Mouse (Mus musculus): Measurements from ENCODE around the gene Selenow. TPM values are rescaled to one million over a fixed set of nuclear protein-coding genes. Genes with fewer than 3 reads are reported as not detected.
"Not testable (repeated sequence)": the region's sequence is repeated elsewhere in the genome, so short reads cannot be mapped to it uniquely, and the experiment has no call there.

Selenow gene
- total RNA-seq, 2 experiments from 2014 or later = 187 to 228 TPM

- peak; percentile 93 for DNase-seq
These were observed 23.7 kb upstream of the Selenow start, which contains the start of gene Nop53 for GRCm38 (mm10) chr7:15945721-15946536. Gene Nop53 (minus strand): TSS chr7:15946074.

- DNase-seq = no peak
These were observed 23.0 kb upstream of the Selenow start for GRCm38 (mm10) chr7:15945211-15945610.

- DNase-seq = no peak
These were observed 22.1 kb upstream of the Selenow start for GRCm38 (mm10) chr7:15944311-15944710.

- DNase-seq = no peak
These were observed 16.4 kb upstream of the Selenow start for GRCm38 (mm10) chr7:15938621-15939020.

GRCm38 (mm10) chr7:15937491-15937890 is 15.3 kb upstream of the Selenow start:
- no peak for DNase-seq

- DNase-seq = peak; percentile 32
These were observed 11.5 kb upstream of the Selenow start for GRCm38 (mm10) chr7:15933437-15934359.

- DNase-seq = no peak
These were observed 9.4 kb upstream of the Selenow start for GRCm38 (mm10) chr7:15931635-15932034.

- no peak for DNase-seq
These were observed 8.3 kb upstream of the Selenow start for GRCm38 (mm10) chr7:15930543-15930942.

- peak; percentile 82 for DNase-seq
These were observed 7.7 kb upstream of the Selenow start for GRCm38 (mm10) chr7:15929910-15930309.

- DNase-seq = peak; percentile 36
These were observed 406 bp downstream of the Selenow start for GRCm38 (mm10) chr7:15921796-15922195.

GRCm38 (mm10) chr7:15920645-15921190 is 1.5 kb downstream of the Selenow start:
- DNase-seq = no peak

GRCm38 (mm10) chr7:15919947-15920346 is 2.3 kb downstream of the Selenow start:
- DNase-seq = no peak

- DNase-seq = peak; percentile 65
These were observed 3.8 kb downstream of the Selenow start for GRCm38 (mm10) chr7:15918371-15918770.

GRCm38 (mm10) chr7:15916996-15917395 is 5.2 kb downstream of the Selenow start:
- no peak for DNase-seq

- no peak for DNase-seq
These were observed 6.0 kb downstream of the Selenow start for GRCm38 (mm10) chr7:15916134-15916723.

- not testable (repeated sequence) for DNase-seq
These were observed 6.5 kb downstream of the Selenow start for GRCm38 (mm10) chr7:15915695-15916094.

GRCm38 (mm10) chr7:15914751-15915150 is 7.5 kb downstream of the Selenow start:
- no peak for DNase-seq

- peak; percentile 59 for DNase-seq
These were observed 8.0 kb downstream of the Selenow start for GRCm38 (mm10) chr7:15914252-15914651.

GRCm38 (mm10) chr7:15912183-15912582 is 10.0 kb downstream of the Selenow start:
- peak; percentile 87 for DNase-seq

- DNase-seq = no peak
These were observed 11.7 kb downstream of the Selenow start for GRCm38 (mm10) chr7:15910521-15910920.

- no peak for DNase-seq
These were observed 14.1 kb downstream of the Selenow start for GRCm38 (mm10) chr7:15907971-15908590.

- DNase-seq = no peak
These were observed 15.6 kb downstream of the Selenow start for GRCm38 (mm10) chr7:15906602-15907001.

All from adrenal gland, postnatal 10 days (tissue).